Mouse (Mus musculus) ovary, adult 2 months (tissue): ENCODE measurements around the gene Acmsd. TPM values are rescaled to one million over a fixed set of nuclear protein-coding genes. Genes with fewer than 3 reads are reported as not detected.

ENCODE experiments used
- polyA plus RNA-seq: library from polyadenylated mRNA; depleted of rRNA; stranded (reverse); fragments of >200 nt; gene quantifications from 2 replicates; pipeline ENCODE4 v1.2.3, GENCODE M21; 2012; rRNA removed

Gene Acmsd
- not detected in 2 replicates for polyA plus RNA-seq

DNA sequence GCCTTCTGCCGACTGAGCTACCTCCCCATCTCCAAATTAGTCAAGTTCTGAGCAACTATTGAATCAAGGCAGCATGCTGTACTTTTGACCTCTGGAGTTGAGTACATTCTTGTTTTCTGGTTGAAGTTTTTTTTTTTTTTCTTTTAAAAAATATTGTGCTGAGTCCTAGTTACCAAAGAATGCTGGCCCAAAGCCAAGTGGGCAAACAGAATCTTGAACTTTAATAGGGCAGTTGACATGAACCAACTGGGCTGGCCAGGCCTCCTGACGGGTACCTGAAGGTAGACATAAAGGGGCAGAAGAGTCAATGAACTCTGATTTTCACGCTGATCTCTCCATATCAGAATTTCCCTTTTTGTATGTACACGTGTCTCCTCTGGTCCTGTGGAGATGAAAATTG lies at the start of gene Acmsd:
Acmsd (plus strand) TSS at position 318 of the 400 bp plus-strand sequence.

DNA sequence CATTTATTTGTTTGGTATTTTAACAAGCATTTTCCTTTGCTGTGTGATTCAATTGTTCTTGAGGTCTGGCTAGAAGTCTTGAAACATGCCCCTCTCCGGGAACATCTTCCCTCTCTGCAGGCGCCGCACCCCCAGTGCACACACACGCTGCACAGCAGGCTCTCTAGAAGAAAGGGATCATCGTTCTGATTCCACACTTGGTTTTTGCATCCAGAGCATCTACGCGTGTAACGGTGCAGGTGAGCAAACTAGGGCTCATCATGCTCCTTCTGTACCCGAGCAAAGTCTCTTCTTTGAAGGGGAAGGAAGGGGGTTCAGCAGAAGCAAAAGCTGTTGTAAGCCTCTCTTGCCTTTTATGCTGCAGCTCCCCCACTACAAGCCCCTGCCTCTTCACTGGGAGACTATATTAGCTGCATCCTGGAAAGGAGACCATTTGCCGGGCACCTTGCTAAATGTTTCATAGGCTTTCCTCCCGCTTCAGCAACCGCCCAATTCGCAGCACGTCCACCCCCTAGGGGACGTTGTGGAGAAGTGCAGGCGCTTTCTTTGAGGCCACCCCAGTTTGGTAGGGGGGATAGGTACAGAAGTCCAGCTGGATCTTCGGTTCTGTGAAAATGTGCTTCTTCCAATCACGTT lies 49.6 kb upstream of the Acmsd start, which contains the start of gene Tmem163:
Tmem163 (minus strand) TSS at position 51 of the 636 bp plus-strand sequence.

DNA sequence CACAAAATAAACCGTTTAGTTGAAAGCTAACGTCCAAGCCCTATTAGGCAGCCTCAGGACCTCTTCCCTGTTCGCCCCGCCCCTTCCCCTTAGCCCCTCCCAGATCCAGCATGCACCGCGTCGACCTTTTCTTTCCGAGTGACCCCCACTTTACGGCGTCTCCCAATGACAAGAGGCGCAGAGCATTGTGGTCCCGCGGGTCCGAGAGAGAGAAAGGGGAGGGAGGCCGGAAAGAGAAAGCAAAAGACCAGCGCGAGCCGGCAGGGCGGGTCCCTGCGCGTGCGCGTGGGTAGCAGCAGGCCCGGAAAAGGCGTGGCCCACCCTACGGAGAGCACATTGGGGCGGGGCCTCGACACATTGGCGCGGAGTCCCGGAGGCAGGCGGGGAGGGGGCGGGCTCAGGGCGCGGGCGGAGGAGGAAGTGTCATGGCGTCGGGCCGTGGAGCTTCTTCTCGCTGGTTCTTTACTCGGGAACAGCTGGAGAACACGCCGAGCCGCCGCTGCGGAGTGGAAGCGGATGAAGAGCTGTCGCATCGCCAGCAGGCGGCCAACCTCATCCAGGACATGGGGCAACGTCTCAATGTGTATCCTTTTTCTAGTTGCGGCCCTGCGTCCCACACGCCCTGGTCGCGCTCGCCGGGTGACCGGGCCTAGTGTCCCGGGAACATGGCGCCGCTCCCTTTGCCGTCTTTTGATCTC lies 44.7 kb downstream of the Acmsd start, which contains the start of gene Ccnt2:
Ccnt2 (plus strand) TSS at position 362 of the 698 bp plus-strand sequence.

Other genes starting within 250 kb of the Acmsd start
- gene Tmem163, start 49.9 kb upstream of the Acmsd start, polyA plus RNA-seq: 0.09 and 0.16 TPM in 2 replicates
- 16.7 and 22.9 TPM in 2 replicates for gene Ccnt2, start 44.8 kb downstream of the Acmsd start, polyA plus RNA-seq
- gene Map3k19, start 125.6 kb downstream of the Acmsd start, polyA plus RNA-seq: 1.8 and 2.1 TPM in 2 replicates
- gene Rab3gap1, start 139.4 kb downstream of the Acmsd start, polyA plus RNA-seq: 16.4 and 19.9 TPM in 2 replicates